Mouse (Mus musculus): ENCODE results near the gene Tacstd2.

DNA sequence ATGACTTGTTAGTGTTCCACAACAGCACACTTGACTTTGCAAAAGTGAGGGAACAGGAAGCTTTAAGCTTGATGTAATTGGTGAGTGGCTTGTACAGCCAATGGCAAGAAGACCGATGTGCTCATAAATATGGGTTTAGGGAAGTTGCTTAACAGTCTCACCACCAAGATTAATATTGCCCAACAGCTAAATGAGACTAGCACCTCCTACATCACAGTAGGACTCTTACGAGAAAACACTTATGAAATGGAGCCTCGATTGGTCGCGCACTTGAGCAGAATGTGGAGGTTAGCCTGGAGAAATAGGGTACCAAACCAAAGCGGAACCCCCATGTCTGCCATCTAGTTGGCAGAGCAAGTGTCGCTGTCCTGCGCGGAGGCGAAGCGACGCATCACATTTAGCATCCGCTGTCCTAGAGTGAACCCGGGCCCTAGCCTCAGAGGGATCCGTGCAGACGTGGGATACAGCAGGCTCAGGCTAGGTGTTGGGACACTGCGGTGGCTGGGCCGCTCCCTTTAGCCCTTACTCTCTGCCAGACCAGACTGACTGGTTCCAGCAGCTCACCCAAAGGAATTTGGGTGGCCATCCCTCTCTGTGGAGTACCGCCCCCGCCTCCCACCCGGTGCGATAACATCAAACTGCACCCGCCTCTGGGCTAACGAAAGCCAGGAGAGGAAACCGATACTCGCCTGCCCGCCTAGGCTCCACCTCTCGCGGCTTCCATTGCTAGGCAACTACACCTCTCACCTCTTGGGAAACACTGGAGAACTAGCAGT is 2.7 kb downstream of the Tacstd2 start:
- TF ChIP-seq POLR2A (IDR thresholded peaks at IDR 0.05; ENCODE audit: control insufficient read depth, low read depth, low read length) (no peak), CTCF (IDR thresholded peaks at IDR 0.05; ENCODE audit: control insufficient read depth, insufficient read depth, insufficient replicate concordance, low read depth, low read length) (no peak)

Measured in testis, adult 2 months (tissue).